Comparison of ENCODE assay signal across 1 mouse cellular context in the genomic region with DNA sequence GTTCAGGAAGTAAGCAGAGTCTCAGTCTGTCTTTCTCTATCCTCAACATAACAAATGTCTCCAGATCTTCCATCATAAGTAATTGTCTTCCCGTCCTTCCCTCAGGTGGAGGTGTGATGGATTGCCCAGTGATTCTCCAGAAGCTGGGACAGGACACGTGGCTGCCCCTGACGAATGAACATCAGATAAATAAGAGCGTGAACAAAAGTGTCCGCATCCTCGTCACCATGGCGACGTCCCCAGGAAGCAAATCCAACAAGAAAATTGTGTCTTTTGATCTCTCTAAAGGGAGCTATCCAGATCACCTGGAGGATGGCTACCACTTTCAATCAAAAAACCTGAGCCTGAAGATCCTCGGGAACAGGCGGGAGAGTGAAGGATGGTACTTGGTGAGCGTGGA.
TF ChIP-seq lines count a peak whose summit lies in the region.

No protein-coding gene starts in this region.

TF ChIP-seq in MEL, 35 proteins besides CTCF, POLR2A, EP300 and RAD21 (continued from another document):
- no peak for TF ChIP-seq ETS1 (IDR thresholded peaks at IDR 0.05; ENCODE audit: low read depth, low read length)
- TF ChIP-seq BHLHE40 (IDR thresholded peaks at IDR 0.05; ENCODE audit: borderline replicate concordance, low read depth, low read length): no peak
- TF ChIP-seq USF1 (IDR thresholded peaks at IDR 0.05; ENCODE audit: low read depth, low read length): no peak
- no peak for TF ChIP-seq MYB (IDR thresholded peaks at IDR 0.05; ENCODE audit: low read depth, low read length)
- no peak for TF ChIP-seq SMC3 (IDR thresholded peaks at IDR 0.05; ENCODE audit: low read depth, low read length)
- no peak for TF ChIP-seq KAT2A (conservative IDR thresholded peaks at IDR 0.05; ENCODE audit: low read depth, low read length)
- no peak for TF ChIP-seq UBTF (IDR thresholded peaks at IDR 0.05; ENCODE audit: borderline replicate concordance, insufficient read depth, low read depth, low read length)
